Mouse (Mus musculus): ENCODE results near the gene Sbsn. TPM values are rescaled to one million over a fixed set of nuclear protein-coding genes. Genes with fewer than 3 reads are reported as not detected.

The Sbsn gene
- polyA plus RNA-seq (2015; fragmentation: Nextera tagmentation; extraction: Ambion mirVana): 2.3 TPM in 2 replicates

GRCm38 (mm10) chr7:30751086-30751669 lies at the start of gene Sbsn:
Gene Sbsn, plus strand, starts transcription at chr7:30751471.
- Histone ChIP-seq H3K27me3 (no peaks in the 10 kb centered on the region), H3K9me3 (peaks cover 9% of the 10 kb centered on the region), H3K4me3 (replicated peaks) (no peak within 1 kb of the TSS), H3K36me3 (peaks cover 31% of the 10 kb centered on the region), H3K4me2 (replicated peaks) (no peak within 1 kb of the TSS), H3K9ac (replicated peaks) (no peak within 1 kb of the TSS), H3K4me1 (replicated peaks) (no peaks in the 10 kb centered on the region), H3K27ac (no peak within 1 kb of the TSS)
- ATAC-seq: no peak
- WGBS: 69% methylated on average over 5 of the region's 5 CpGs

GRCm38 (mm10) chr7:30706214-30706882 lies 44.9 kb upstream of the Sbsn start:
- no peak for ATAC-seq
- Histone ChIP-seq H3K9me3 (no peaks in the 10 kb centered on the region), H3K27ac (no peak overlapping the region), H3K4me1 (replicated peaks) (no peaks in the 10 kb centered on the region), H3K27me3 (no peaks in the 10 kb centered on the region), H3K4me2 (replicated peaks) (no peak overlapping the region), H3K4me3 (replicated peaks) (no peak overlapping the region), H3K36me3 (no peaks in the 10 kb centered on the region), H3K9ac (replicated peaks) (no peak overlapping the region)
- WGBS: 80% methylated on average over 8 of the region's 8 CpGs

- WGBS: 88% methylated on average over 1 of the region's 1 CpGs
- no peak overlapping the region for H3K27ac ChIP-seq
- no peaks in the 10 kb centered on the region for H3K36me3 ChIP-seq
- H3K4me2 ChIP-seq (replicated peaks): no peak overlapping the region
- no peaks in the 10 kb centered on the region for H3K27me3 ChIP-seq
- ATAC-seq: no peak
- no peaks in the 10 kb centered on the region for H3K9me3 ChIP-seq
- no peak overlapping the region for H3K9ac ChIP-seq (replicated peaks)
- no peak overlapping the region for H3K4me3 ChIP-seq (replicated peaks)
- H3K4me1 ChIP-seq (replicated peaks): no peaks in the 10 kb centered on the region
These were observed 43.8 kb upstream of the Sbsn start for GRCm38 (mm10) chr7:30707441-30707840.

- no peak within 1 kb of the TSS for H3K4me2 ChIP-seq (replicated peaks)
- no peak within 1 kb of the TSS for H3K27ac ChIP-seq
- H3K9ac ChIP-seq (replicated peaks): no peak within 1 kb of the TSS
- H3K4me3 ChIP-seq (replicated peaks): no peak within 1 kb of the TSS
- ATAC-seq: no peak
- no peaks in the 10 kb centered on the region for H3K9me3 ChIP-seq
- no peaks in the 10 kb centered on the region for H3K36me3 ChIP-seq
- H3K27me3 ChIP-seq: peaks cover 23% of the 10 kb centered on the region
- peaks cover 2% of the 10 kb centered on the region; the same call in 1 of the 2 replicates for H3K4me1 ChIP-seq (replicated peaks)
- 87% methylated on average over 3 of the region's 3 CpGs for WGBS
These were observed 39.3 kb upstream of the Sbsn start, which contains the start of gene Atp4a for GRCm38 (mm10) chr7:30711942-30712341. Gene Atp4a, plus strand, starts transcription at chr7:30712209.

- H3K27ac ChIP-seq: no peak overlapping the region
- H3K4me1 ChIP-seq (replicated peaks): peaks cover 13% of the 10 kb centered on the region
- H3K27me3 ChIP-seq: peaks cover 44% of the 10 kb centered on the region
- H3K36me3 ChIP-seq: no peaks in the 10 kb centered on the region
- no peaks in the 10 kb centered on the region for H3K9me3 ChIP-seq
- 3% methylated on average over 43 of the region's 43 CpGs for WGBS
- peak overlapping the region; percentile 57 for H3K4me2 ChIP-seq (replicated peaks)
- peak overlapping the region; percentile 28; the same call in 1 of the 2 replicates for H3K9ac ChIP-seq (replicated peaks)
- peak overlapping the region; percentile 35 for H3K4me3 ChIP-seq (replicated peaks)
- ATAC-seq: peak; percentile 92
These were observed 34.1 kb upstream of the Sbsn start for GRCm38 (mm10) chr7:30717006-30717715.

GRCm38 (mm10) chr7:30717716-30718046 lies 33.6 kb upstream of the Sbsn start:
- peak overlapping the region; percentile 57 for H3K4me2 ChIP-seq (replicated peaks)
- WGBS: 9% methylated on average over 14 of the region's 14 CpGs
- no peaks in the 10 kb centered on the region for H3K36me3 ChIP-seq
- H3K9me3 ChIP-seq: no peaks in the 10 kb centered on the region
- ATAC-seq: no peak
- peak overlapping the region; percentile 28; the same call in 1 of the 2 replicates for H3K9ac ChIP-seq (replicated peaks)
- H3K4me3 ChIP-seq (replicated peaks): peak overlapping the region; percentile 35
- H3K27ac ChIP-seq: no peak overlapping the region
- H3K4me1 ChIP-seq (replicated peaks): peaks cover 13% of the 10 kb centered on the region
- H3K27me3 ChIP-seq: peaks cover 44% of the 10 kb centered on the region

GRCm38 (mm10) chr7:30719669-30720068 lies 31.6 kb upstream of the Sbsn start:
- Histone ChIP-seq H3K4me1 (replicated peaks) (peaks cover 16% of the 10 kb centered on the region), H3K27ac (no peak overlapping the region), H3K9ac (replicated peaks) (no peak overlapping the region), H3K4me3 (replicated peaks) (no peak overlapping the region), H3K4me2 (replicated peaks) (no peak overlapping the region), H3K36me3 (no peaks in the 10 kb centered on the region), H3K9me3 (no peaks in the 10 kb centered on the region), H3K27me3 (peaks cover 44% of the 10 kb centered on the region)
- 88% methylated on average over 5 of the region's 5 CpGs for WGBS
- ATAC-seq: no peak

- 72% methylated on average over 7 of the region's 7 CpGs for WGBS
- Histone ChIP-seq H3K4me2 (replicated peaks) (no peak overlapping the region), H3K27me3 (peaks cover 28% of the 10 kb centered on the region), H3K4me3 (replicated peaks) (no peak overlapping the region), H3K36me3 (peaks cover 2% of the 10 kb centered on the region), H3K4me1 (replicated peaks) (peaks cover 16% of the 10 kb centered on the region), H3K9me3 (no peaks in the 10 kb centered on the region), H3K27ac (no peak overlapping the region), H3K9ac (replicated peaks) (no peak overlapping the region)
- ATAC-seq: no peak
These were observed 30.0 kb upstream of the Sbsn start for GRCm38 (mm10) chr7:30721286-30721685.

GRCm38 (mm10) chr7:30723274-30723953 lies 27.9 kb upstream of the Sbsn start:
- ATAC-seq: no peak
- Histone ChIP-seq H3K4me1 (replicated peaks) (peaks cover 11% of the 10 kb centered on the region), H3K36me3 (peaks cover 17% of the 10 kb centered on the region), H3K4me3 (replicated peaks) (no peak overlapping the region), H3K9me3 (no peaks in the 10 kb centered on the region), H3K27ac (no peak overlapping the region), H3K4me2 (replicated peaks) (no peak overlapping the region), H3K9ac (replicated peaks) (no peak overlapping the region), H3K27me3 (peaks cover 8% of the 10 kb centered on the region; the same call in 1 of the 2 replicates)
- WGBS: 78% methylated on average over 6 of the region's 6 CpGs

- Histone ChIP-seq H3K4me3 (replicated peaks) (peak overlapping the region; percentile 64), H3K9me3 (no peaks in the 10 kb centered on the region), H3K4me1 (replicated peaks) (peaks cover 33% of the 10 kb centered on the region), H3K9ac (replicated peaks) (peak overlapping the region; percentile 83; the same call in 1 of the 2 replicates), H3K27ac (no peak overlapping the region), H3K27me3 (no peaks in the 10 kb centered on the region), H3K36me3 (peaks cover 35% of the 10 kb centered on the region), H3K4me2 (replicated peaks) (peak overlapping the region; percentile 74)
- 93% methylated on average over 6 of the region's 6 CpGs for WGBS
- ATAC-seq: no peak
These were observed 23.1 kb upstream of the Sbsn start for GRCm38 (mm10) chr7:30728214-30728613.

- Histone ChIP-seq H3K4me1 (replicated peaks) (peaks cover 31% of the 10 kb centered on the region), H3K27ac (peak overlapping the region; percentile 95), H3K4me2 (replicated peaks) (peak overlapping the region; percentile 74), H3K36me3 (peaks cover 42% of the 10 kb centered on the region), H3K9ac (replicated peaks) (peak overlapping the region; percentile 83), H3K4me3 (replicated peaks) (peak overlapping the region; percentile 64), H3K27me3 (no peaks in the 10 kb centered on the region), H3K9me3 (no peaks in the 10 kb centered on the region)
- 8% methylated on average over 26 of the region's 26 CpGs for WGBS
- no peak; the same call in 1 of the 2 replicates for ATAC-seq
These were observed 22.4 kb upstream of the Sbsn start for GRCm38 (mm10) chr7:30728739-30729395.

Measured in midbrain, embryonic 13.5 days (tissue).